ENCODE assay signal across 8 mouse cellular contexts in the genomic region with DNA sequence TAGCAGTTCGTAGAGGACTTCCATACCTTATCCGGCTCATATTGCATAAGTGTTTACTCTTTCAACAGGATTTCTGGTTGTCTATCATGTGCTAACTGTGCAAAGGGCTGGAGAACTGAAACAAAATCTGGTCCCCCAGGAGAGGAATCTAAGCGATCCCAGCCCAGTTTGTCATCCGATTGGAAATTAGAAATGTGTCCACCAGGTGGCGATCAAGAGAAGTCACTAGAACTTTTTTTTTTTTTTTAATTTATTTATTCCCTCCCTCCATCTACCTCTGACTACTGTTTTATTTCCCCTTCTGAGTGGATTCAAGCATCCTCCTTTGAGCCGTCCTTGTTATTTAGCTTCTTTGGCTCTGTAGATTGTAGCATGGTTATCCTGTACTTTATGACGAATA. TPM values are rescaled to one million over a fixed set of nuclear protein-coding genes. Genes with fewer than 3 reads are reported as not detected.
DNase-seq lines count a peak whose midpoint lies in the region; ATAC-seq and TF ChIP-seq lines count a peak whose summit lies in the region.

No protein-coding gene starts in this region.

- H3K36me3 ChIP-seq in hindbrain, embryonic 10.5 days: no peaks in the 10 kb centered on the region
- H3K36me3 ChIP-seq in hindbrain, embryonic 12.5 days: no peaks in the 10 kb centered on the region
- H3K36me3 ChIP-seq in CH12.LX (replicated peaks in 1 of 2; ENCODE audit: control insufficient read depth in 1 of 2, insufficient read depth in 1 of 2, low read length in 1 of 2): no peaks in the 10 kb centered on the region
- H3K36me3 ChIP-seq in splenic B cell, adult 2 months (ENCODE audit: control insufficient read depth, insufficient read depth, low read length, poor library complexity, severe bottlenecking): no peaks in the 10 kb centered on the region

- no peak overlapping the region for H3K27ac ChIP-seq in hindbrain, embryonic 10.5 days
- H3K27ac ChIP-seq in hindbrain, embryonic 12.5 days: no peak overlapping the region
- H3K27ac ChIP-seq in CH12.LX (ENCODE audit: insufficient read depth, low read depth): no peak overlapping the region
- no peak overlapping the region for H3K27ac ChIP-seq in cerebellum, adult 2 months (ENCODE audit: insufficient read depth, low read length)
- H3K27ac ChIP-seq in gastrocnemius, adult 2 months: peak overlapping the region; percentile 49

- no peaks in the 10 kb centered on the region for H3K9me3 ChIP-seq in hindbrain, embryonic 10.5 days
- H3K9me3 ChIP-seq in hindbrain, embryonic 12.5 days (replicated peaks): no peaks in the 10 kb centered on the region
- H3K9me3 ChIP-seq in CH12.LX (replicated peaks; ENCODE audit: low read length): no peaks in the 10 kb centered on the region

- 32% methylated on average over 7 of the region's 7 CpGs for WGBS in hindbrain, embryonic 10.5 days
- 32% methylated on average over 7 of the region's 7 CpGs for WGBS in hindbrain, embryonic 12.5 days
- WGBS in cerebellum, adult 2 months: 33% methylated on average over 7 of the region's 7 CpGs

- DNase-seq in hindbrain, embryonic 10.5 days (ENCODE audit: low spot score): peak; percentile 46
- peak; percentile 65 for DNase-seq in CH12.LX (ENCODE audit: extremely low read depth)
- peak; percentile 40 to 45 for DNase-seq in cerebellum, adult 2 months
- DNase-seq in gastrocnemius, adult 2 months: peak; percentile 63
- peak; percentile 84 for DNase-seq in layer of hippocampus, adult 11-12 months (ENCODE audit: low spot score)
- peak; percentile 66 for DNase-seq in lung, postnatal 25 days (ENCODE audit: low spot score)
- DNase-seq in splenic B cell, adult 2 months (ENCODE audit: low read depth, low spot score): peak; percentile 83

- no peaks in the 10 kb centered on the region for H3K79me2 ChIP-seq in CH12.LX (replicated peaks; ENCODE audit: control insufficient read depth, extremely low read depth, insufficient read depth, poor library complexity, severe bottlenecking)

- ATAC-seq in hindbrain, embryonic 12.5 days (ENCODE audit: low FRiP score): no peak

- peaks cover 14% of the 10 kb centered on the region for H3K4me1 ChIP-seq in hindbrain, embryonic 10.5 days (replicated peaks)
- H3K4me1 ChIP-seq in hindbrain, embryonic 12.5 days: peaks cover 10% of the 10 kb centered on the region; the same call in 1 of the 2 replicates
- H3K4me1 ChIP-seq in CH12.LX (ENCODE audit: control insufficient read depth in 1 of 2, insufficient read depth in 2 of 2): peaks cover 4 to 14% of the 10 kb centered on the region in 2 experiments; a peak in 3 of 4 replicates
- no peaks in the 10 kb centered on the region for H3K4me1 ChIP-seq in cerebellum, adult 2 months (ENCODE audit: control insufficient read depth, insufficient read depth, low read length)

- in situ Hi-C loops in CH12.LX (cut with MboI; ENCODE audit: low pct_ligation_motif_present, low pct_unique_long_range_greater_than_20kb, low sequenced_read_pairs): no loop called here

- intact Hi-C loops in gastrocnemius, adult 2 months (cut with DNase I): loop anchor here (2.0 kb wide), 1 partner anchor 89 kb away; no protein-coding TSS in a partner anchor

- TF ChIP-seq EP300 in CH12.LX (IDR thresholded peaks at IDR 0.05; ENCODE audit: low read length): no peak

- no peak overlapping the region for H3K4me3 ChIP-seq in hindbrain, embryonic 10.5 days
- H3K4me3 ChIP-seq in hindbrain, embryonic 12.5 days: no peak overlapping the region
- H3K4me3 ChIP-seq in CH12.LX (replicated peaks in 1 of 3; ENCODE audit: low read depth in 2 of 3, low read length in 2 of 3, poor library complexity in 1 of 3): no peak overlapping the region
- no peak overlapping the region for H3K4me3 ChIP-seq in cerebellum, adult 2 months (replicated peaks; ENCODE audit: insufficient read depth, low read depth, low read length)
- no peak overlapping the region; the same call in 1 of the 2 replicates for H3K4me3 ChIP-seq in gastrocnemius, adult 2 months

- dilution Hi-C loops in CH12.LX (cut with MboI; ENCODE audit: extremely low pct_ligation_motif_present, extremely low pct_unique_long_range_greater_than_20kb, low sequenced_read_pairs): no loop called here

- TF ChIP-seq POLR2A in CH12.LX (IDR thresholded peaks at IDR 0.05; ENCODE audit: low read depth, low read length): no peak
- TF ChIP-seq POLR2A in cerebellum, adult 2 months (IDR thresholded peaks at IDR 0.05; ENCODE audit: borderline replicate concordance, insufficient read depth, low read length): no peak

- TF ChIP-seq RAD21 in CH12.LX (IDR thresholded peaks at IDR 0.05; ENCODE audit: low read depth, low read length): peak; percentile 22

- H3K27me3 ChIP-seq in hindbrain, embryonic 10.5 days (ENCODE audit: insufficient read depth, poor library complexity, severe bottlenecking): no peaks in the 10 kb centered on the region
- H3K27me3 ChIP-seq in hindbrain, embryonic 12.5 days: no peaks in the 10 kb centered on the region
- H3K27me3 ChIP-seq in CH12.LX (replicated peaks): peaks cover 3% of the 10 kb centered on the region
- H3K27me3 ChIP-seq in cerebellum, adult 2 months (ENCODE audit: control insufficient read depth, insufficient read depth, low read length): no peaks in the 10 kb centered on the region
- H3K27me3 ChIP-seq in splenic B cell, adult 2 months (ENCODE audit: control insufficient read depth, insufficient read depth, low read length, poor library complexity, severe bottlenecking): no peaks in the 10 kb centered on the region

- H3K9ac ChIP-seq in hindbrain, embryonic 12.5 days: no peak overlapping the region
- no peak overlapping the region for H3K9ac ChIP-seq in CH12.LX (ENCODE audit: insufficient read depth, low read depth)

- TF ChIP-seq CTCF in CH12.LX (conservative IDR thresholded peaks at IDR 0.05 in 1 of 2, IDR thresholded peaks at IDR 0.05 in 1 of 2; ENCODE audit: low read depth in 2 of 2, low read length in 2 of 2): peak; percentile 25 to 70; a peak in 2 of 4 replicates
- peak; percentile 46; the same call in 1 of the 2 replicates for TF ChIP-seq CTCF in cerebellum, adult 2 months (IDR thresholded peaks at IDR 0.05; ENCODE audit: borderline replicate concordance, insufficient read depth, low read depth, low read length)
- TF ChIP-seq CTCF in gastrocnemius, adult 2 months (IDR thresholded peaks at IDR 0.05): peak; percentile 71

- no peak overlapping the region for H3K4me2 ChIP-seq in hindbrain, embryonic 12.5 days (replicated peaks)
- H3K4me2 ChIP-seq in CH12.LX (ENCODE audit: insufficient read depth, low read depth, poor library complexity, severe bottlenecking): no peak overlapping the region

TF ChIP-seq in CH12.LX, 34 proteins besides CTCF, POLR2A, EP300 and RAD21:
- no peak for TF ChIP-seq BHLHE40 (IDR thresholded peaks at IDR 0.05; ENCODE audit: low read depth, low read length)
- TF ChIP-seq SMC3 (IDR thresholded peaks at IDR 0.05; ENCODE audit: low read depth, low read length): peak; percentile 69
- peak; percentile 98 for TF ChIP-seq ZNF384 (IDR thresholded peaks at IDR 0.05; ENCODE audit: low read depth, low read length)
TF ChIP-seq in CH12.LX: peak in this region for 2.

RNA-seq across cellular contexts. Expression of gene Phgdh, which starts 14.1 kb away (rescaled TPM):
- 345 and 380 TPM in 2 replicates for polyA plus RNA-seq in hindbrain, embryonic 10.5 days (2016; fragmentation: Nextera tagmentation; extraction: Ambion mirVana)
- polyA plus RNA-seq in hindbrain, embryonic 12.5 days (2016; fragmentation: Nextera tagmentation; extraction: Ambion mirVana): 201 and 240 TPM in 2 replicates
- 500 and 631 TPM in 2 replicates for total RNA-seq in CH12.LX (2012; rRNA removed)
- 540 and 587 TPM in 2 replicates for total RNA-seq in CH12.LX (2014; rRNA removed)
- 543 and 677 TPM in 2 replicates for polyA plus RNA-seq in CH12.LX (2012; ENCODE audit: insufficient read length, low read depth)
- polyA plus RNA-seq in cerebellum, adult 2 months (2012; rRNA removed): 98.0 and 106 TPM in 2 replicates
- total RNA-seq in gastrocnemius, adult 2 months (2021): 1 to 10 TPM; 1.1 to 1.9 TPM

RNA-seq across cellular contexts. Expression of gene Zfp697, which starts 28.4 kb away (rescaled TPM):
- polyA plus RNA-seq in hindbrain, embryonic 10.5 days (2016; fragmentation: Nextera tagmentation; extraction: Ambion mirVana): 6.6 and 8.0 TPM in 2 replicates
- polyA plus RNA-seq in hindbrain, embryonic 12.5 days (2016; fragmentation: Nextera tagmentation; extraction: Ambion mirVana): 9.7 and 12.0 TPM in 2 replicates
- total RNA-seq in CH12.LX (2012; rRNA removed) (0.04 TPM in 1 of 2 replicates, not detected in the other), CH12.LX (2014; rRNA removed) (not detected in 2 replicates)
- not detected in 2 replicates for polyA plus RNA-seq in CH12.LX (2012; ENCODE audit: insufficient read length, low read depth)
- polyA plus RNA-seq in cerebellum, adult 2 months (2012; rRNA removed): 7.7 and 8.1 TPM in 2 replicates
- 1 to 10 TPM; 1.1 to 1.6 TPM for total RNA-seq in gastrocnemius, adult 2 months (2021)
